Mouse (Mus musculus) frontal cortex, adult (tissue): Measurements from ENCODE around the gene Shroom3.

Experiments
- ATAC-seq: cut with Nextera tagmentation; 2 replicates; pipeline ENCODE4 v1.9.2; 2017; ENCODE audit warnings: mild to moderate bottlenecking, moderate library complexity, mixed read lengths; ENCODE audit not compliant: low TSS enrichment

Shroom3 gene

GRCm38 (mm10) chr5:92969443-92969842, 286.2 kb downstream of the Shroom3 start:
- peak; percentile 22; the same call in 1 of the 2 replicates for ATAC-seq

GRCm38 (mm10) chr5:92969926-92970325, 286.7 kb downstream of the Shroom3 start:
- peak; percentile 71 for ATAC-seq

- 0 out of 2 replicates have a peak, but pooled peaks have one; percentile 51 for ATAC-seq
Observed at GRCm38 (mm10) chr5:92970480-92970879, 287.2 kb downstream of the Shroom3 start.

GRCm38 (mm10) chr5:92980393-92980792, 297.2 kb downstream of the Shroom3 start:
- ATAC-seq: peak; percentile 62

- peak; percentile 79 for ATAC-seq
Observed at GRCm38 (mm10) chr5:92980862-92981261, 297.6 kb downstream of the Shroom3 start.

GRCm38 (mm10) chr5:92982673-92983072, 299.4 kb downstream of the Shroom3 start:
- no peak for ATAC-seq

GRCm38 (mm10) chr5:92983942-92984341, 300.7 kb downstream of the Shroom3 start:
- ATAC-seq: no peak

- ATAC-seq: no peak
Observed at GRCm38 (mm10) chr5:92984692-92985091, 301.5 kb downstream of the Shroom3 start.

- ATAC-seq: no peak
Observed at GRCm38 (mm10) chr5:92985391-92985790, 302.2 kb downstream of the Shroom3 start.

GRCm38 (mm10) chr5:92986651-92987610, 303.7 kb downstream of the Shroom3 start:
- ATAC-seq: peak; percentile 38; the same call in 1 of the 2 replicates

- ATAC-seq: no peak
Observed at GRCm38 (mm10) chr5:92987891-92988768, 304.9 kb downstream of the Shroom3 start.

- no peak for ATAC-seq
Observed at GRCm38 (mm10) chr5:92988769-92989356, 305.6 kb downstream of the Shroom3 start.

GRCm38 (mm10) chr5:92992106-92992505, 308.9 kb downstream of the Shroom3 start:
- ATAC-seq: no peak

GRCm38 (mm10) chr5:92994309-92994708, 311.1 kb downstream of the Shroom3 start:
- ATAC-seq: no peak

- no peak for ATAC-seq
Observed at GRCm38 (mm10) chr5:92994861-92995260, 311.6 kb downstream of the Shroom3 start.

GRCm38 (mm10) chr5:92997428-92998120, 314.3 kb downstream of the Shroom3 start:
- peak; percentile 24; the same call in 1 of the 2 replicates for ATAC-seq

GRCm38 (mm10) chr5:92998494-92999016, 315.3 kb downstream of the Shroom3 start:
- no peak for ATAC-seq

GRCm38 (mm10) chr5:93000060-93000459, 316.8 kb downstream of the Shroom3 start:
- ATAC-seq: no peak

GRCm38 (mm10) chr5:93000774-93001757, 317.8 kb downstream of the Shroom3 start:
- ATAC-seq: peak; percentile 69

- no peak for ATAC-seq
Observed at GRCm38 (mm10) chr5:93002615-93003014, 319.4 kb downstream of the Shroom3 start.
